Mouse (Mus musculus) ES-E14 (cell line): ENCODE measurements around the gene Dnajc22. TPM values are rescaled to one million over a fixed set of nuclear protein-coding genes. Genes with fewer than 3 reads are reported as not detected.

Experiments
- DNase-seq: peaks from one replicate; pipeline ENCODE4 v3.0.0-alpha.2; 2013; ENCODE audit warnings: low read depth, low spot score
- H3K27ac ChIP-seq: 2 replicates; pipeline ENCODE4 v1.5.1; 2012; ENCODE audit warnings: low read depth, mild to moderate bottlenecking, low read length, moderate library complexity, mixed read lengths; ENCODE audit not compliant: poor library complexity, insufficient read depth, severe bottlenecking
- H3K36me3 ChIP-seq: 2 replicates; pipeline ENCODE4 v1.6.1; 2012; ENCODE audit warnings: mild to moderate bottlenecking, low read length, moderate library complexity, mixed read lengths; ENCODE audit not compliant: control insufficient read depth, poor library complexity, insufficient read depth, severe bottlenecking
- H3K4me1 ChIP-seq, 2 experiments: fragments of 150-350 bp in 1 of 2; sonication (generic) in 1 of 2; 2 replicates each; pipeline ENCODE4 v1.6.1; 2012; ENCODE audit warnings: low read length in 2 of 2, mild to moderate bottlenecking in 1 of 2, mixed read lengths in 1 of 2; ENCODE audit not compliant: control insufficient read depth in 2 of 2, insufficient read depth in 2 of 2, poor library complexity in 1 of 2
- H3K4me3 ChIP-seq, 2 experiments: fragments of 150-350 bp in 1 of 2; sonication (generic) in 1 of 2; 2 replicates each; pipeline ENCODE4 v1.5.1; 2012; ENCODE audit warnings: low read length in 2 of 2, low read depth in 1 of 2, mild to moderate bottlenecking in 1 of 2, mixed read lengths in 1 of 2; ENCODE audit not compliant: insufficient read depth in 1 of 2, poor library complexity in 1 of 2, severe bottlenecking in 1 of 2
- H3K9ac ChIP-seq: 2 replicates; pipeline ENCODE4 v1.6.1; 2012; ENCODE audit warnings: low read depth, mild to moderate bottlenecking, low read length, mixed read lengths; ENCODE audit not compliant: poor library complexity, insufficient read depth, severe bottlenecking
- H3K9me3 ChIP-seq: fragments of 150-350 bp; sonication (generic); 2 replicates; pipeline ENCODE4 v1.6.1; 2012; ENCODE audit warnings: low read depth, mild to moderate bottlenecking, low read length; ENCODE audit not compliant: control insufficient read depth, insufficient read depth
- CHD2 ChIP-seq: IDR thresholded peaks from 2 replicates; pipeline ENCODE4 v1.6.1; 2014; ENCODE audit warnings: mild to moderate bottlenecking, low read depth, low read length, inconsistent platforms
- HCFC1 ChIP-seq: IDR thresholded peaks from 2 replicates; pipeline ENCODE4 v1.6.1; 2012; ENCODE audit warnings: low read length, inconsistent platforms, borderline replicate concordance; ENCODE audit not compliant: insufficient read depth
- MAFK ChIP-seq: IDR thresholded peaks from 2 replicates; pipeline ENCODE4 v1.6.1; 2014; ENCODE audit warnings: mild to moderate bottlenecking, low read depth, low read length, inconsistent platforms; ENCODE audit not compliant: insufficient read depth
- ZC3H11A ChIP-seq: IDR thresholded peaks from 2 replicates; pipeline ENCODE4 v1.6.1; 2012; ENCODE audit warnings: low read depth, mild to moderate bottlenecking, inconsistent platforms, low read length, borderline replicate concordance
- ZNF384 ChIP-seq: IDR thresholded peaks from 2 replicates; pipeline ENCODE4 v1.6.1; 2012; ENCODE audit warnings: low read depth, low read length, inconsistent platforms
- in situ Hi-C, 2 experiments: fragments of 600-800 bp; cut with MboI; formaldehyde crosslinking; loops; one replicate each; pipeline ENCODE4 v1.15.1; 2025; ENCODE audit warnings: low sequenced_read_pairs in 2 of 2, inconsistent platforms in 1 of 2; ENCODE audit not compliant: unreplicated experiment in 2 of 2
- total RNA-seq: library from RNA; depleted of rRNA; stranded (reverse); fragments of 300-350 nt; gene quantifications from 2 replicates; pipeline ENCODE4 v1.2.3, GENCODE M21; 2012

Gene Dnajc22
- total RNA-seq, 1 experiment: 8.6 TPM

- no peak overlapping the region for H3K27ac ChIP-seq
Measured at GRCm38 (mm10) chr15:99078181-99078910, 14.6 kb upstream of the Dnajc22 start.

GRCm38 (mm10) chr15:99079804-99080203 is 13.2 kb upstream of the Dnajc22 start:
- H3K9me3 ChIP-seq: no peaks in the 10 kb centered on the region
- TF ChIP-seq ZNF384 (no peak), CHD2 (no peak), HCFC1 (no peak), MAFK (no peak), ZC3H11A (no peak)
- in situ Hi-C loops: loop anchor here in 1 of 2 experiments (25.0 kb wide), 1 partner anchor 293 kb away; the partner anchor contains the start of genes Wnt1 and Wnt10b
- H3K27ac ChIP-seq: no peak overlapping the region
- no peak overlapping the region for H3K4me3 ChIP-seq
- DNase-seq: no peak
- H3K4me1 ChIP-seq: peaks cover 0 to 9% of the 10 kb centered on the region in 2 experiments; a peak in 2 of 4 replicates
- peaks cover 49% of the 10 kb centered on the region for H3K36me3 ChIP-seq
- H3K9ac ChIP-seq: no peak overlapping the region

More at GRCm38 (mm10) chr15:99078181-99078910, 14.6 kb upstream of the Dnajc22 start:
- in situ Hi-C loops: loop anchor here in 1 of 2 experiments (25.0 kb wide), 1 partner anchor 291 kb away; the partner anchor contains the start of genes Wnt1 and Wnt10b
- no peak for DNase-seq
- TF ChIP-seq MAFK (no peak), HCFC1 (no peak), ZC3H11A (no peak), CHD2 (no peak), ZNF384 (no peak)
- peaks cover 49% of the 10 kb centered on the region for H3K36me3 ChIP-seq
- H3K4me1 ChIP-seq: peaks cover 0 to 7% of the 10 kb centered on the region in 2 experiments; a peak in 2 of 4 replicates
- H3K9me3 ChIP-seq: no peaks in the 10 kb centered on the region
- no peak overlapping the region for H3K4me3 ChIP-seq
- H3K9ac ChIP-seq: no peak overlapping the region

- peaks cover 40% of the 10 kb centered on the region for H3K36me3 ChIP-seq
- no peak for DNase-seq
- H3K4me1 ChIP-seq: peaks cover 0 to 5% of the 10 kb centered on the region in 2 experiments; a peak in 2 of 4 replicates
- H3K27ac ChIP-seq: no peak overlapping the region
- TF ChIP-seq HCFC1 (no peak), ZC3H11A (no peak), MAFK (no peak), ZNF384 (no peak), CHD2 (no peak)
- no peak overlapping the region for H3K9ac ChIP-seq
- in situ Hi-C loops: loop anchor here in 1 of 2 experiments (25.0 kb wide), 1 partner anchor 295 kb away; the partner anchor contains the start of genes Wnt1 and Wnt10b
- H3K9me3 ChIP-seq: no peaks in the 10 kb centered on the region
- H3K4me3 ChIP-seq: no peak overlapping the region
Measured at GRCm38 (mm10) chr15:99082322-99082721, 10.6 kb upstream of the Dnajc22 start.

- TF ChIP-seq CHD2: no peak
- no peak for TF ChIP-seq HCFC1
- no peak for TF ChIP-seq ZNF384
- no peak for TF ChIP-seq ZC3H11A
- TF ChIP-seq MAFK: no peak
- Histone ChIP-seq H3K4me3 (no peak overlapping the region), H3K27ac (no peak overlapping the region), H3K9me3 (no peaks in the 10 kb centered on the region), H3K9ac (no peak overlapping the region), H3K4me1 (peaks cover 0 to 5% of the 10 kb centered on the region in 2 experiments; a peak in 2 of 4 replicates), H3K36me3 (peaks cover 36% of the 10 kb centered on the region)
- DNase-seq: no peak
- in situ Hi-C loops: loop anchor here in 1 of 2 experiments (25.0 kb wide), 1 partner anchor 296 kb away; the partner anchor contains the start of genes Wnt1 and Wnt10b
Measured at GRCm38 (mm10) chr15:99082840-99083239, 10.1 kb upstream of the Dnajc22 start.
